Mouse (Mus musculus) midbrain, postnatal 0 days (tissue): ENCODE results near the gene Prkag2. TPM values are rescaled to one million over a fixed set of nuclear protein-coding genes. Genes with fewer than 3 reads are reported as not detected.
"Not testable (repeated sequence)": the region's sequence is repeated elsewhere in the genome, so short reads cannot be mapped to it uniquely, and the experiment has no call there.

Source experiments
- ATAC-seq: fragments of 200-750 bp; cut with Nextera tagmentation; 2 replicates; pipeline ENCODE4 v1.8.0; 2017; ENCODE audit warnings: moderate number of reproducible peaks, mild to moderate bottlenecking, moderate TSS enrichment, moderate library complexity; ENCODE audit not compliant: low FRiP score
- DNase-seq: peaks from one replicate; pipeline ENCODE4 v3.0.0-alpha.2; 2015; ENCODE audit warnings: low spot score
- H3K27ac ChIP-seq: fragments of 300-500 bp; sonication (generic); 2 replicates; pipeline ENCODE4 v1.5.1; 2014; ENCODE audit warnings: low read depth, mild to moderate bottlenecking, low read length, mixed read lengths
- H3K27me3 ChIP-seq: fragments of 300-500 bp; sonication (generic); 2 replicates; pipeline ENCODE4 v1.6.1; 2014; ENCODE audit warnings: low read length, control low read depth, mixed read lengths; ENCODE audit not compliant: insufficient read depth
- H3K36me3 ChIP-seq: fragments of 300-500 bp; sonication (generic); 2 replicates; pipeline ENCODE4 v1.6.1; 2014; ENCODE audit warnings: low read length, control low read depth, mixed read lengths; ENCODE audit not compliant: insufficient read depth
- H3K4me1 ChIP-seq: fragments of 300-500 bp; sonication (generic); 2 replicates; pipeline ENCODE4 v1.6.1; 2014; ENCODE audit warnings: mild to moderate bottlenecking, control low read depth, antibody characterized with exemption, low read length, mixed read lengths; ENCODE audit not compliant: insufficient read depth
- H3K4me2 ChIP-seq: fragments of 300-500 bp; sonication (generic); 2 replicates; pipeline ENCODE4 v1.6.1; 2014; ENCODE audit warnings: low read depth, mild to moderate bottlenecking, low read length, mixed read lengths; ENCODE audit not compliant: poor library complexity, severe bottlenecking
- H3K4me3 ChIP-seq: fragments of 300-500 bp; sonication (generic); 2 replicates; pipeline ENCODE4 v1.5.1; 2014; ENCODE audit warnings: low read depth, mild to moderate bottlenecking, low read length, moderate library complexity
- H3K9ac ChIP-seq: fragments of 300-500 bp; sonication (generic); replicated peaks from 2 replicates; pipeline ENCODE4 v1.6.1; 2014; ENCODE audit warnings: mild to moderate bottlenecking, low read length, moderate library complexity, mixed read lengths; ENCODE audit not compliant: poor library complexity, severe bottlenecking
- H3K9me3 ChIP-seq: fragments of 300-500 bp; sonication (generic); 2 replicates; pipeline ENCODE4 v1.6.1; 2016; ENCODE audit warnings: low read length, control low read depth
- CTCF ChIP-seq: IDR thresholded peaks from 2 replicates; pipeline ENCODE4 v1.5.1; 2016; ENCODE audit warnings: antibody characterized with exemption, mild to moderate bottlenecking
- WGBS: fragments of 180-500 bp; shearing (Covaris S2); extraction: QIAGEN DNeasy Blood & Tissue Kit; methylation state at CpG from one replicate; pipeline ENCODE4 v1.1.7; 2014; 5-methylcytosine and 5-hydroxymethylcytosine counted together
- polyA plus RNA-seq: library from polyadenylated mRNA; unstranded; fragments of >200 nt; fragmentation: Nextera tagmentation; extraction: Ambion mirVana; gene quantifications from 2 replicates; pipeline ENCODE4 v1.2.1, GENCODE M21; 2015
- total RNA-seq: library from RNA; depleted of rRNA; stranded (reverse); fragments of >200 nt; gene quantifications from 2 replicates; pipeline ENCODE4 v1.2.3, GENCODE M21; 2014

Prkag2 gene
- total and polyA plus RNA-seq, 2 experiments from 2014 or later: 51.6 to 103 TPM

DNA sequence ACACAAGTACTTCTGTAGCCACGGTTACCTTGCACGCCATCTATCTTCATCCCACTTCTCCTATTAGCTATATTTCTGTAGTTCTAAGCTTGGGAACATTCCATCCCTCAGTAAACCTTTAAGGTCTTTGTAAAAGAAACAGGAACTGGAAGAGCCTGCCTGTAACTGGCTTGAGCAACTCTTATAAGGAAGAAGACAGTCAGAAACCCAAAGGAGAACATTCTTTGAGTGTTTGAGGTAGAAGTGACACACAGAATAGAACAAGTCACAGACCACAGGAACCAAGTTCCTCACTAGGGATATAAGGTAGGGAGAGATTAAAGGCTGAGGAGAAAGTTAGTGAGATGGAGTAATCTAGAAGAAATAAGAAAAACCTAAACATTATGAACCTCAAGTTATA, 273.3 kb downstream of the Prkag2 start:
- H3K9ac ChIP-seq: no peak overlapping the region
- H3K4me3 ChIP-seq: no peak overlapping the region
- DNase-seq: no peak
- no peak overlapping the region for H3K4me2 ChIP-seq
- H3K9me3 ChIP-seq: no peaks in the 10 kb centered on the region
- H3K27me3 ChIP-seq: no peaks in the 10 kb centered on the region
- 90% methylated on average over 2 of the region's 2 CpGs for WGBS
- no peak overlapping the region for H3K27ac ChIP-seq
- TF ChIP-seq CTCF: no peak
- no peaks in the 10 kb centered on the region for H3K36me3 ChIP-seq
- ATAC-seq: no peak
- H3K4me1 ChIP-seq: no peaks in the 10 kb centered on the region

DNA sequence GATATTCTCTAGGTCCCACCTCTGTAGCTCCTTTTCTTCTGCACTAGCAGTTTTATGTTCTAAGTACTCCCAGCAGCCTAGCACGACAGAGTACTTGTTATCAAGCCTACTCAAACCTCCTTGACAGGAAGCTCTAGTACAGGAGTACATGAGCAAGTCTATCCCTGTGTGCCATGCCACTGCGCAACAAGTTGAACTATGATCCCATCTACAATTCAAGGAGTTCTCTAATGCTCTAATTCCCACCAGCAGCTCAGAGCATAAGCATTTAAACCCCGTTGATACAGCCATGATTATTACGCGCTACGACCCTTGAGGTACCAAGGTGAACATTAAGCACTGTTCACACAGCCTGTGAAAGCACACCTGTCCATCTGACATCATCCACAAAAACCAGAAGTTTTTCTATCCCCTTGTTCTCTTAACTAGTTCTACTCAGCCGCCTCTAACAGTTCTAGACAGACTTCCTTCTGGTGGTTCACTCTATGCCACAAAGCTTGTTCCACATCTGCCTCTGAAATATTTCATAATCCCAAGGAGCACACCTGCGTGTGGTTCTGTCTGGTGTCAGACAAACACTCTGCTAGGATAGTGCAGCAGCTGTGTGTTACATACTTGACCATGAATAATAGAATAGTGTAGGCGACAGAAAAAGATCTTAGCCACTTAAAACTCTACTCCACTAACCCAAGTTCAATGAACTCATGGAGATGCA, 274.2 kb downstream of the Prkag2 start:
- no peaks in the 10 kb centered on the region for H3K27me3 ChIP-seq
- H3K9ac ChIP-seq: no peak overlapping the region
- WGBS: 88% methylated on average over 9 of the region's 9 CpGs
- H3K9me3 ChIP-seq: no peaks in the 10 kb centered on the region
- no peak overlapping the region for H3K27ac ChIP-seq
- TF ChIP-seq CTCF: no peak
- H3K36me3 ChIP-seq: no peaks in the 10 kb centered on the region
- ATAC-seq: no peak
- H3K4me3 ChIP-seq: no peak overlapping the region
- H3K4me2 ChIP-seq: no peak overlapping the region
- 0 out of 2 replicates have a peak, but pooled peaks cover 4% of the 10 kb centered on the region for H3K4me1 ChIP-seq
- DNase-seq: no peak

DNA sequence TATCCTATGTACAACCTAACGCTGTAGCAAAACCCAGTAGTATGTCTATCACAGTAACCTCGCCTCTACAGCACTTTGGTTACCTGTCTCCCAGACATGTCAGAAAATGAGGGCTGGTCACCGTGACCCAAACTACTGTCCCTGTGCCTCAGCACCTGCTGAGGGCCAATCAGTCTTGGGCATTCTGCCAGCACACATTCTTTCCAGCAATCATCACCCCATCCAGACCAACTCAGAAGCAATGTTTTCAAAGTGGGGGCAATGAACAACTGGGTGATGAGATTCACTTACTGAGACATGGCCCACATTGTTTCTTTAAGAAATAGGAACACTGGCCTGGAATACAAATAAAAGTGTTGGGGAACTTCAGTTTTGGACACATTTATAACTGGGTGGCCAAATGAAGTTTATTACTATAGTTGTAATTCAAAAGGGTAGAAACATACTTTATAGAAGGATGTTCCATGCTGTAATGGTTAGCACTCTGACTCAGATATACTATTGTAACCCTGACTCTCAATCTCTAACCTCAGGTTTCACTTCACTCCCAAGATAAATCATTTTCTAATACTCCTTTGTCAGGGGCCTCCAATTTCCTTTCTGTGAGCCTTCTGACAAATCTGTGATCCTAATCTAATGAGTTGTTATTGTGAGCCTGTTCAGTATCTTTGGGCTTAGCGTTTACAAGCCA, 274.9 kb downstream of the Prkag2 start:
- 80% methylated on average over 4 of the region's 4 CpGs for WGBS
- no peak for TF ChIP-seq CTCF
- H3K36me3 ChIP-seq: no peaks in the 10 kb centered on the region
- H3K27me3 ChIP-seq: no peaks in the 10 kb centered on the region
- H3K4me2 ChIP-seq: no peak overlapping the region
- no peak overlapping the region for H3K27ac ChIP-seq
- no peak overlapping the region for H3K9ac ChIP-seq
- DNase-seq (no peak), ATAC-seq (no peak)
- H3K4me1 ChIP-seq: 0 out of 2 replicates have a peak, but pooled peaks cover 4% of the 10 kb centered on the region
- H3K4me3 ChIP-seq: no peak overlapping the region
- no peaks in the 10 kb centered on the region for H3K9me3 ChIP-seq

DNA sequence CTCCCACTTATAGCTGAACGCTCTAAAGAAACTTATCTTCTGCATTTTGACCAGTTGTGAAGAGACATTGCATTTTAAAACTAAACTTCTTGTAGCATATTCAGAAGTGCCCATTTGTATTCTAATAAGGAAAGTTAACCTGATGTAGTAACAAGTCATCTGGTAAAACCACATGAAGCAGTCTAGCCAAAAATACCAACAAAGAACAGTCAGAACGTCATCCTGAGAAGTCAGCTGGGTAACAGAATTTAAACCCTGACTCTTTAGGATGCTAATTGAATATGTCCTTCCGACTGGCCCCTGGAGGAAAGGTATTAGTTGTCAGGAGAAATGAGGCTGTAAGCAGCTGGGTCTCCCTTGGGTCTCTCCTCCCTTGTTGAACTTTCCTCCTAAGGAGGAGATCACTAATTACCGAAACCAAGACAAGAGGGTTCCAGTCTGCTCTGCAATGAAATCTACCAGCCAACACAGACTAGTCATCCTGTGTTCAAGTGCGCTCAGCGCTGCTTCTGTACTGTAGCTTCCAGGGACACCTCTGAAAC, 276.5 kb downstream of the Prkag2 start:
- Histone ChIP-seq H3K4me3 (no peak overlapping the region), H3K9ac (no peak overlapping the region), H3K27ac (no peak overlapping the region), H3K9me3 (no peaks in the 10 kb centered on the region), H3K36me3 (no peaks in the 10 kb centered on the region), H3K4me1 (0 out of 2 replicates have a peak, but pooled peaks cover 4% of the 10 kb centered on the region), H3K4me2 (no peak overlapping the region), H3K27me3 (no peaks in the 10 kb centered on the region)
- TF ChIP-seq CTCF: no peak
- ATAC-seq: no peak
- DNase-seq: no peak
- WGBS: 64% methylated on average over 6 of the region's 6 CpGs

DNA sequence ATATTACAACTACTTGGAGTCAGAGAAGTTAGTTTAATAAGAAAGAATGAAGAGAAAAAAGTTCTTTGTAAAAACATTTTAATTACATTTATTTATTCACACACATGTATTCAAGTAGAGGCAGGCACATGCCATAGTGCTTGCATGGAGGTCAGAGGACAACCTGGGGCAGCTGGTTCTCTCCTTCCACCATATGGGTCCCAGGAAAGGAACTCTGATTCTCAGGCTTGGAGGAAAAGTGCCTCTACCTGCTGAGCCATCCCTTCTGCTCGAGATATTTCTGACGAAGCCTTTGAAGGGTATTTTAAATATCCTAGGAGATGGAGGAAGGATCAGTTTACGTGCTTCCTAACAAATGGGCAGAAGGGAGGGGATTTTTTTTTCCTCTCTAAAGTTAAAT, 277.7 kb downstream of the Prkag2 start:
- H3K36me3 ChIP-seq: no peaks in the 10 kb centered on the region
- no peaks in the 10 kb centered on the region for H3K9me3 ChIP-seq
- DNase-seq (no peak), ATAC-seq (no peak)
- WGBS: 79% methylated on average over 3 of the region's 3 CpGs
- H3K4me3 ChIP-seq: no peak overlapping the region
- H3K4me2 ChIP-seq: no peak overlapping the region
- no peak overlapping the region for H3K9ac ChIP-seq
- H3K27me3 ChIP-seq: no peaks in the 10 kb centered on the region
- H3K4me1 ChIP-seq: 0 out of 2 replicates have a peak, but pooled peaks cover 4% of the 10 kb centered on the region
- no peak overlapping the region for H3K27ac ChIP-seq
- no peak for TF ChIP-seq CTCF

DNA sequence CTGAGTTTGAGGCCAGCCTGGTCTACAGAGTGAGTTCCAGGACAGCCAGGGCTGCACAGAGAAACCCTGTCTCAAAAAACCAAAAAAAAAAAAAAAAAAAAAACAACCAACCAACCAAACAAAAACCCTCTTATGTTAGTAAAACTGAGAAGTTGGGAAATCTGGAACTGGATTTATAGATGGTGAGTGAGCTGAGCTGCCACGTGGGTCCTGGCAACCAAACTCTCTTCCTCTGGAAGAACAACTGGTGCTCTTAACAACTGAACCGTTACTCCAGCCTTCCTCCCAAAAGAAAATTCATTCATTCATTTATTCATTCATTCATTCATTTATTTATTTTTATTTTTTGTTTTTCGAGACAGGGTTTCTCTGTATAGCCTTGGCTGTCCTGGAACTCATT, 278.2 kb downstream of the Prkag2 start:
- not testable (repeated sequence) for H3K4me1 ChIP-seq, H3K27ac ChIP-seq, ATAC-seq, H3K9ac ChIP-seq, DNase-seq, H3K4me3 ChIP-seq, H3K27me3 ChIP-seq, H3K36me3 ChIP-seq, H3K4me2 ChIP-seq, H3K9me3 ChIP-seq
- 89% methylated on average over 3 of the region's 3 CpGs for WGBS
